Mouse (Mus musculus) CH12F3 (cell line): ENCODE measurements around the gene Bnip2.

Experiments
- in situ Hi-C: fragments of 300-500 bp; cut with MboI; formaldehyde crosslinking; loops from 2 replicates; pipeline ENCODE4 v1.14.3; 2020; ENCODE audit warnings: low sequenced_read_pairs

Bnip2 gene

GRCm38 (mm10) chr9:70047839-70048238, 58.6 kb downstream of the Bnip2 start:
- in situ Hi-C loops = no loop called here

DNA sequence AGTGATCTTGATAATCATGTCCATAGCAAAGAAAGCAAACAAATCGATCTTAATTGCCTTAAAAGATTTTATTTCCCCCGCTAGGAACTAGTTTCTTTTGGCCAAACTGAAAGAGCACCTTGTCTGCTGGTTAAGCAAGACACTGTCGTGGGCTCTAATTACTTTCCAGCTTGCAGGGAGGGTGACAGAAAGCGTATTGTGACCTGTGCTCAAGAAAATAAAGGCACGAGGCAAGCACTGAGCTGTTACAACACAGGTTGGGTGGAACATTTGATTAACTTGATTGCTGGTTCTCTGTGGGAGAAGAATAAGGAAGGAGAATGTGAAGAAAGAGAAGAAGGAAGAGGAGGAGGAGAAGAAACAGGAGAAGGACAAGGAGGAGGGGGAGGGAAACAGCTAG, 59.0 kb downstream of the Bnip2 start:
- in situ Hi-C loops = no loop called here

GRCm38 (mm10) chr9:70048751-70049415, 59.6 kb downstream of the Bnip2 start:
- in situ Hi-C loops = no loop called here

GRCm38 (mm10) chr9:70049416-70049783, 60.1 kb downstream of the Bnip2 start:
- in situ Hi-C loops = no loop called here

GRCm38 (mm10) chr9:70049839-70050238, 60.6 kb downstream of the Bnip2 start:
- in situ Hi-C loops = no loop called here

DNA sequence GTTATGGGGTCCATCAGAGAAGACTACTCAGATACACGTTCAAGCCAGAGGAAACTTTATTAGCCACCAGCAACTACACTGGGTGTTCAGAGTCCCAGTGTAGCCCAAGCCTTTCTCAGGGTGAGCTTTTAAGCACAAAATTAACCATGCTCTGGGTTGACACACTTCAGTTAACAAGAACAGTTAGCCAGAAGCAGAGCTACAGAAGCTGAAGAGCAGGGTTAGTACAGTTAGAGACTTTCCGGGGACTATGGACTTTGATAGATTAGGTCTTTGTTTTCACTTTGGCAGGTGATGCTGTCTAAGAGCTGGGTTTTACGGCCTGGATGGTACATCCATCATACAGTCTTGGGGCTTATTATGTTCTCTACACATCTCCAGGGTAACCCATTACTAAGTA, 63.5 kb downstream of the Bnip2 start:
- in situ Hi-C loops = no loop called here

GRCm38 (mm10) chr9:70053411-70053810, 64.1 kb downstream of the Bnip2 start:
- in situ Hi-C loops = no loop called here
